Mouse (Mus musculus) MEL (cell line): Measurements from ENCODE around the gene Oprm1. TPM values are rescaled to one million over a fixed set of nuclear protein-coding genes. Genes with fewer than 3 reads are reported as not detected.

Experiments used
- DNase-seq: peaks from one replicate; pipeline ENCODE4 v3.0.0; 2011; ENCODE audit warnings: low read depth, low spot score
- H3K27ac ChIP-seq: 2 replicates; pipeline ENCODE4 v1.5.1; 2012; ENCODE audit warnings: low read depth, mild to moderate bottlenecking, control low read depth, low read length, moderate library complexity; ENCODE audit not compliant: control insufficient read depth
- H3K27me3 ChIP-seq, 2 experiments: fragments of 150-350 bp in 1 of 2; sonication (generic) in 1 of 2; 2 replicates each; pipeline ENCODE4 v1.6.1; 2012; ENCODE audit warnings: low read length in 2 of 2, mild to moderate bottlenecking in 2 of 2, improper control_type of control experiment in 1 of 2, moderate library complexity in 1 of 2; ENCODE audit not compliant: insufficient read depth in 2 of 2, control insufficient read depth in 1 of 2
- H3K36me3 ChIP-seq, 2 experiments: 2 replicates each; pipeline ENCODE4 v1.6.1; 2012 to 2014; ENCODE audit warnings: low read length in 2 of 2, improper control_type of control experiment in 1 of 2, inconsistent platforms in 1 of 2, mild to moderate bottlenecking in 1 of 2; ENCODE audit not compliant: insufficient read depth in 2 of 2, control insufficient read depth in 1 of 2
- H3K4me1 ChIP-seq, 2 experiments: fragments of 150-350 bp in 1 of 2; sonication (generic) in 1 of 2; 2 replicates each; pipeline ENCODE4 v1.6.1; 2012; ENCODE audit warnings: low read length in 2 of 2, improper control_type of control experiment in 1 of 2, mild to moderate bottlenecking in 1 of 2; ENCODE audit not compliant: insufficient read depth in 2 of 2, control insufficient read depth in 1 of 2
- H3K4me3 ChIP-seq, 2 experiments: fragments of 150-350 bp in 1 of 2; sonication (generic) in 1 of 2; 2 replicates each; pipeline ENCODE4 v1.5.1; 2012; ENCODE audit warnings: low read depth in 2 of 2, low read length in 2 of 2, mild to moderate bottlenecking in 2 of 2, moderate library complexity in 2 of 2, control low read depth in 1 of 2, improper control_type of control experiment in 1 of 2; ENCODE audit not compliant: control insufficient read depth in 1 of 2, insufficient read depth in 1 of 2
- H3K79me2 ChIP-seq: 2 replicates; pipeline ENCODE4 v1.6.1; 2012; ENCODE audit warnings: mild to moderate bottlenecking, low read length, moderate library complexity; ENCODE audit not compliant: control insufficient read depth, poor library complexity, insufficient read depth
- H3K9ac ChIP-seq: 2 replicates; pipeline ENCODE4 v1.6.1; 2012; ENCODE audit warnings: low read depth, mild to moderate bottlenecking, control low read depth, low read length, moderate library complexity; ENCODE audit not compliant: control insufficient read depth, poor library complexity, severe bottlenecking
- H3K9me3 ChIP-seq: fragments of 150-350 bp; sonication (generic); replicated peaks from 2 replicates; pipeline ENCODE4 v1.6.1; 2012; ENCODE audit warnings: mild to moderate bottlenecking, low read length, improper control_type of control experiment, moderate library complexity; ENCODE audit not compliant: insufficient read depth
- BHLHE40 ChIP-seq: IDR thresholded peaks from 2 replicates; pipeline ENCODE4 v1.6.1; 2012; ENCODE audit warnings: low read depth, mild to moderate bottlenecking, inconsistent platforms, low read length, improper control_type of control experiment, borderline replicate concordance
- CHD1 ChIP-seq: IDR thresholded peaks from 2 replicates; pipeline ENCODE4 v1.6.1; 2012; ENCODE audit warnings: low read depth, mild to moderate bottlenecking, inconsistent platforms, low read length, improper control_type of control experiment
- CHD2 ChIP-seq: IDR thresholded peaks from 2 replicates; pipeline ENCODE4 v1.6.1; 2011; ENCODE audit warnings: low read length, improper control_type of control experiment
- CTCF ChIP-seq, 3 experiments: IDR thresholded peaks in 2 of 3; conservative IDR thresholded peaks in 1 of 3; 2 replicates each; pipeline ENCODE4 v1.5.1; 2011 to 2012; ENCODE audit warnings: low read length in 3 of 3, low read depth in 2 of 3, mild to moderate bottlenecking in 2 of 3, improper control_type of control experiment in 1 of 3, inconsistent platforms in 1 of 3, mixed read lengths in 1 of 3, moderate library complexity in 1 of 3; ENCODE audit not compliant: control insufficient read depth in 1 of 3, insufficient read depth in 1 of 3, poor library complexity in 1 of 3, severe bottlenecking in 1 of 3
- E2F4 ChIP-seq: IDR thresholded peaks from 2 replicates; pipeline ENCODE4 v1.6.1; 2011; ENCODE audit warnings: low read depth, low read length, improper control_type of control experiment, borderline replicate concordance
- ELF1 ChIP-seq: IDR thresholded peaks from 2 replicates; pipeline ENCODE4 v1.6.1; 2014; ENCODE audit warnings: low read depth, mild to moderate bottlenecking, inconsistent platforms, low read length, improper control_type of control experiment, moderate library complexity
- EP300 ChIP-seq, 2 experiments: IDR thresholded peaks; 2 replicates each; pipeline ENCODE4 v1.6.1; 2011; ENCODE audit warnings: improper control_type of control experiment in 2 of 2, low read length in 2 of 2, low read depth in 1 of 2, mild to moderate bottlenecking in 1 of 2
- ETS1 ChIP-seq: IDR thresholded peaks from 2 replicates; pipeline ENCODE4 v1.6.1; 2012; ENCODE audit warnings: low read depth, mild to moderate bottlenecking, inconsistent platforms, low read length, improper control_type of control experiment, moderate library complexity
- GABPA ChIP-seq: IDR thresholded peaks from 2 replicates; pipeline ENCODE4 v1.6.1; 2012; ENCODE audit warnings: low read depth, mild to moderate bottlenecking, inconsistent platforms, low read length, improper control_type of control experiment, moderate library complexity
- GATA1 ChIP-seq: IDR thresholded peaks from 2 replicates; pipeline ENCODE4 v1.6.1; 2011; ENCODE audit warnings: low read depth, low read length, improper control_type of control experiment
- HCFC1 ChIP-seq: IDR thresholded peaks from 2 replicates; pipeline ENCODE4 v1.6.1; 2012; ENCODE audit warnings: low read depth, mild to moderate bottlenecking, inconsistent platforms, low read length, improper control_type of control experiment, moderate library complexity
- JUND ChIP-seq: IDR thresholded peaks from 2 replicates; pipeline ENCODE4 v1.6.1; 2011; ENCODE audit warnings: low read depth, mild to moderate bottlenecking, improper control_type of control experiment, low read length
- KAT2A ChIP-seq: conservative IDR thresholded peaks from 2 replicates; pipeline ENCODE4 v1.6.1; 2012; ENCODE audit warnings: low read depth, low read length, improper control_type of control experiment, inconsistent platforms
- MAFK ChIP-seq: IDR thresholded peaks from 2 replicates; pipeline ENCODE4 v1.6.1; 2011; ENCODE audit warnings: low read depth, mild to moderate bottlenecking, low read length, improper control_type of control experiment, borderline replicate concordance
- MAX ChIP-seq: IDR thresholded peaks from 2 replicates; pipeline ENCODE4 v1.6.1; 2011; ENCODE audit warnings: low read length, improper control_type of control experiment
- MAZ ChIP-seq: IDR thresholded peaks from 2 replicates; pipeline ENCODE4 v1.6.1; 2012; ENCODE audit warnings: low read depth, mild to moderate bottlenecking, inconsistent platforms, low read length, improper control_type of control experiment
- MEF2A ChIP-seq: IDR thresholded peaks from 2 replicates; pipeline ENCODE4 v1.6.1; 2014; ENCODE audit warnings: low read depth, mild to moderate bottlenecking, inconsistent platforms, low read length, improper control_type of control experiment; ENCODE audit not compliant: poor library complexity, insufficient replicate concordance, severe bottlenecking; ENCODE audit errors: extremely low read depth
- MXI1 ChIP-seq: IDR thresholded peaks from 2 replicates; pipeline ENCODE4 v1.6.1; 2011; ENCODE audit warnings: mild to moderate bottlenecking, low read depth, low read length, improper control_type of control experiment
- MYB ChIP-seq: IDR thresholded peaks from 2 replicates; pipeline ENCODE4 v1.6.1; 2011; ENCODE audit warnings: mild to moderate bottlenecking, low read depth, low read length, improper control_type of control experiment
- NELFE ChIP-seq: IDR thresholded peaks from 2 replicates; pipeline ENCODE4 v1.6.1; 2011; ENCODE audit warnings: low read depth, low read length, improper control_type of control experiment
- NRF1 ChIP-seq: IDR thresholded peaks from 2 replicates; pipeline ENCODE4 v1.6.1; 2014; ENCODE audit warnings: low read depth, mild to moderate bottlenecking, inconsistent platforms, low read length, improper control_type of control experiment, moderate library complexity; ENCODE audit not compliant: poor library complexity, insufficient read depth, severe bottlenecking
- POLR2A ChIP-seq, 2 experiments: IDR thresholded peaks; 2 replicates each; pipeline ENCODE4 v1.6.1; 2011 to 2012; ENCODE audit warnings: low read length in 2 of 2, mild to moderate bottlenecking in 2 of 2, control low read depth in 1 of 2, improper control_type of control experiment in 1 of 2, low read depth in 1 of 2, moderate library complexity in 1 of 2; ENCODE audit not compliant: control insufficient read depth in 1 of 2, insufficient read depth in 1 of 2, poor library complexity in 1 of 2
- POLR2AphosphoS5 ChIP-seq: IDR thresholded peaks from 2 replicates; pipeline ENCODE4 v1.6.1; 2012; ENCODE audit warnings: low read depth, borderline replicate concordance, mild to moderate bottlenecking, inconsistent platforms, low read length, moderate library complexity, mixed read lengths
- RCOR1 ChIP-seq: IDR thresholded peaks from 2 replicates; pipeline ENCODE4 v1.6.1; 2012; ENCODE audit warnings: low read depth, mild to moderate bottlenecking, inconsistent platforms, low read length, improper control_type of control experiment
- SIN3A ChIP-seq: IDR thresholded peaks from 2 replicates; pipeline ENCODE4 v1.6.1; 2012; ENCODE audit warnings: low read length, improper control_type of control experiment, inconsistent platforms
- TCF12 ChIP-seq: IDR thresholded peaks from 2 replicates; pipeline ENCODE4 v1.6.1; 2014; ENCODE audit warnings: low read depth, mild to moderate bottlenecking, inconsistent platforms, low read length, improper control_type of control experiment, moderate library complexity
- USF1 ChIP-seq: IDR thresholded peaks from 2 replicates; pipeline ENCODE4 v1.6.1; 2014; ENCODE audit warnings: low read depth, mild to moderate bottlenecking, inconsistent platforms, low read length, improper control_type of control experiment, moderate library complexity
- USF2 ChIP-seq, 2 experiments: IDR thresholded peaks; 2 replicates each; pipeline ENCODE4 v1.6.1; 2011 to 2012; ENCODE audit warnings: improper control_type of control experiment in 2 of 2, low read length in 2 of 2, borderline replicate concordance in 1 of 2, inconsistent platforms in 1 of 2, low read depth in 1 of 2, mild to moderate bottlenecking in 1 of 2; ENCODE audit not compliant: insufficient read depth in 1 of 2
- ZC3H11A ChIP-seq: IDR thresholded peaks from 2 replicates; pipeline ENCODE4 v1.6.1; 2012; ENCODE audit warnings: low read depth, mild to moderate bottlenecking, inconsistent platforms, low read length, improper control_type of control experiment
- ZKSCAN1 ChIP-seq: IDR thresholded peaks from 2 replicates; pipeline ENCODE4 v1.6.1; 2012; ENCODE audit warnings: low read depth, mild to moderate bottlenecking, inconsistent platforms, low read length, improper control_type of control experiment, moderate library complexity
- ZMIZ1 ChIP-seq: IDR thresholded peaks from 2 replicates; pipeline ENCODE4 v1.6.1; 2012; ENCODE audit warnings: low read depth, mild to moderate bottlenecking, inconsistent platforms, low read length, improper control_type of control experiment, moderate library complexity
- polyA plus RNA-seq, 2 experiments: library from polyadenylated mRNA; stranded (reverse) in 1 of 2; unstranded in 1 of 2; fragments of >175 nt in 1 of 2; fragments of >200 nt in 1 of 2; gene quantifications; 2 replicates each; pipeline versions ENCODE4 v1.2.1 to v1.2.4; 2012; ENCODE audit warnings: low replicate concordance in 2 of 2, low read depth in 1 of 2; ENCODE audit not compliant: insufficient read length in 2 of 2, insufficient read depth in 1 of 2, missing spikeins in 1 of 2
- total RNA-seq: library from RNA; depleted of rRNA; stranded (reverse); fragments of 300-350 nt; gene quantifications from 2 replicates; pipeline ENCODE4 v1.2.3, GENCODE M21; 2012

The Oprm1 gene
- total and polyA plus RNA-seq, 3 experiments, result not detected

DNA sequence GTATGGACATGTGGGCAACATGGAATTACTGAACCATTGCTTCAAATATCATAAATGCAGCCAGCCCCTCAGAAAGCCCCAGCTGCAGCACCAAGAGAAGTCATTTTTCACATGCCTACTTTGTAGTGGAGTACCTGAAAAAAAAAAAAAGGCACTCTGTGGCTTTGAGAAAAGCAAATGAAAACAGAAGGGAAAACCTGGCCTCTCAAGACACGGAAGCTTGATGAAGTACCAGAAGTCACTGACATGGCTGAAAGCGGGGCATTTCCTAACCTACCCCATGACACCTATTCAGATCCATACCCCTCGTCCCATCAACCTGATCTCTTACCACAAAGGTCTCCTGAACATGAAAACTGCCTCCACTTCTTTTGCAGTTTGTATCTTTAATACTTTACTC, 238.6 kb downstream of the Oprm1 start:
- Histone ChIP-seq H3K27me3 (no peaks in the 10 kb centered on the region), H3K27ac (no peak overlapping the region), H3K9me3 (no peaks in the 10 kb centered on the region), H3K4me3 (no peak overlapping the region), H3K4me1 (no peaks in the 10 kb centered on the region), H3K36me3 (no peaks in the 10 kb centered on the region), H3K79me2 (no peaks in the 10 kb centered on the region), H3K9ac (no peak overlapping the region)
- DNase-seq, result no peak
- no peak for TF ChIP-seq ZMIZ1
- no peak for TF ChIP-seq BHLHE40
- no peak for TF ChIP-seq TCF12
- no peak for TF ChIP-seq MAFK
- no peak for TF ChIP-seq MAX
- TF ChIP-seq MEF2A, result no peak
- no peak for TF ChIP-seq USF1
- no peak for TF ChIP-seq JUND
- TF ChIP-seq HCFC1, result no peak
- TF ChIP-seq ZKSCAN1, result no peak
- no peak for TF ChIP-seq GATA1
- no peak for TF ChIP-seq ETS1
- TF ChIP-seq E2F4, result no peak
- TF ChIP-seq MYB, result no peak
- no peak for TF ChIP-seq GABPA
- TF ChIP-seq SIN3A, result no peak
- TF ChIP-seq RCOR1, result no peak
- TF ChIP-seq NRF1, result no peak

DNA sequence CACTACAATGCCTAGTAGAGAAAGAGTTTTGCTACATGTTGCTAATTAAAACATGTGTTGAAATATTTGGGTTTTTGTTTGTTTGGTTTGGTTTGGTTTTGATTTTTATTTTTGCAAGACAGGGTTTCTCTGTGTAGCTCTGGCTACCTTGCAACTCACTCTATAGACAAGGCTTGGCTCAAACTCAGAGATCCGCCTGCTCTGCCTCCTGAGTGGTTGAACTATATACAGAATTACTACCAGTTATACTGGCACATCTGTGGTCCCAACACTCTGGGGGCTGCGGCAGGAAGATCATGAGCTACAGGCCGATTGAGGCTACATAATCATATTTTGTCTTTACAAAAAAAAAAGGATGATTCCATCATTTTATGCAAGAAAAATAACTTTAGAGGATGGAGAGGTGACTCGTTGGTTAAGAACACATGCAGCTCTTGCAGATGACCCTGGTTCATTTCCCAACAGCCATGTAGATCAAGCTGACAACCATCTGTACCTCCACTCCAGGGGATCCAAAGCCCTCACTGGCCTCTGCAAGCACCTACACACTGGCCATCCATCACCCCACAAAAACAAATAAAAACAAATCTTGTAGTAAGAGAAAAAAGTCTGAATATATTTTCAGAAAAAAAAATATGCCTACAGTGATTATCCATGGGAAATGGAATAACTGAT, 240.4 kb downstream of the Oprm1 start:
- H3K4me3 ChIP-seq, result no peak overlapping the region
- H3K9me3 ChIP-seq, result no peaks in the 10 kb centered on the region
- no peaks in the 10 kb centered on the region for H3K79me2 ChIP-seq
- H3K27ac ChIP-seq, result no peak overlapping the region
- no peaks in the 10 kb centered on the region for H3K4me1 ChIP-seq
- H3K9ac ChIP-seq, result no peak overlapping the region
- TF ChIP-seq ZC3H11A (no peak), MAX (no peak), POLR2A (IDR thresholded peaks at IDR 0.05; ENCODE audit: control insufficient read depth in 1 of 2, insufficient read depth in 1 of 2, low read depth in 1 of 2, low read length in 2 of 2, poor library complexity in 1 of 2) (no peak), NELFE (no peak), CHD2 (no peak), BHLHE40 (no peak), TCF12 (no peak), MXI1 (no peak), E2F4 (no peak), MAZ (no peak), CTCF (IDR thresholded peaks at IDR 0.05 in 2 of 3, conservative IDR thresholded peaks at IDR 0.05 in 1 of 3; ENCODE audit: control insufficient read depth in 1 of 3, insufficient read depth in 1 of 3, low read depth in 2 of 3, low read length in 3 of 3, poor library complexity in 1 of 3, severe bottlenecking in 1 of 3) (no peak), ZKSCAN1 (no peak), USF2 (IDR thresholded peaks at IDR 0.05; ENCODE audit: borderline replicate concordance in 1 of 2, insufficient read depth in 1 of 2, low read depth in 1 of 2, low read length in 2 of 2) (no peak), CHD1 (no peak), KAT2A (no peak), ELF1 (no peak), JUND (no peak), SIN3A (no peak), EP300 (IDR thresholded peaks at IDR 0.05; ENCODE audit: low read depth in 1 of 2, low read length in 2 of 2) (no peak), POLR2AphosphoS5 (no peak)
- TF ChIP-seq, all 39 proteins: peak for 0
- Histone ChIP-seq H3K36me3 (no peaks in the 10 kb centered on the region), H3K27me3 (no peaks in the 10 kb centered on the region)
- no peak for DNase-seq
